In genomic region chr9:75683426-75684191, GRCm38 (mm10) we compare ENCODE assay signal across 9 mouse cellular contexts. TPM values are rescaled to one million over a fixed set of nuclear protein-coding genes. Genes with fewer than 3 reads are reported as not detected.
A peak's percentile ranks its signal among the peaks of the same experiment; 100 is the strongest.
DNase-seq lines count a peak whose midpoint lies in the region; ATAC-seq and TF ChIP-seq lines count a peak whose summit lies in the region.
"Had no signal": no experiment of that assay in that cellular context is flagged by ENCODE, and none has a peak within 500 bp of the region (broad histone marks: within the 10 kb centered on the region; RNA-seq: fewer than 3 reads in every experiment).

Gene Scg3, minus strand, starts transcription at chr9:75684056.

- TF ChIP-seq EP300 in heart, postnatal 0 days (IDR thresholded peaks at IDR 0.05; ENCODE audit: low read depth), result no peak

- WGBS in forebrain, embryonic 13.5 days, result 4% methylated on average over 37 of the region's 42 CpGs
- 9% methylated on average over 42 of the region's 42 CpGs for WGBS in heart, postnatal 0 days
- 12% methylated on average over 42 of the region's 42 CpGs for WGBS in liver, embryonic 12.5 days (ENCODE audit: insufficient replicate concordance)
- 6% methylated on average over 42 of the region's 42 CpGs for WGBS in neural tube, embryonic 13.5 days

- H3K27ac ChIP-seq in forebrain, embryonic 13.5 days, result peak within 1 kb of the TSS; percentile 91
- no peak within 1 kb of the TSS for H3K27ac ChIP-seq in heart, postnatal 0 days (ENCODE audit: low read depth)
- no peak within 1 kb of the TSS for H3K27ac ChIP-seq in liver, embryonic 12.5 days
- H3K27ac ChIP-seq in neural tube, embryonic 13.5 days (replicated peaks), result peak within 1 kb of the TSS; percentile 94

- no peaks in the 10 kb centered on the region for H3K9me3 ChIP-seq in forebrain, embryonic 13.5 days (replicated peaks)
- H3K9me3 ChIP-seq in heart, postnatal 0 days (replicated peaks; ENCODE audit: control insufficient read depth, low read length), result no peaks in the 10 kb centered on the region
- no peaks in the 10 kb centered on the region for H3K9me3 ChIP-seq in liver, embryonic 12.5 days (replicated peaks)
- no peaks in the 10 kb centered on the region for H3K9me3 ChIP-seq in neural tube, embryonic 13.5 days

- H3K27me3 ChIP-seq in forebrain, embryonic 13.5 days, result no peaks in the 10 kb centered on the region
- peaks cover 3% of the 10 kb centered on the region; the same call in 1 of the 2 replicates for H3K27me3 ChIP-seq in heart, postnatal 0 days (ENCODE audit: control insufficient read depth, insufficient read depth, low read length)
- H3K27me3 ChIP-seq in liver, embryonic 12.5 days (replicated peaks), result peaks cover 8% of the 10 kb centered on the region
- H3K27me3 ChIP-seq in neural tube, embryonic 13.5 days, result no peaks in the 10 kb centered on the region
- H3K27me3 ChIP-seq: CH12.LX had no signal

- no peak for TF ChIP-seq CTCF in heart, postnatal 0 days (IDR thresholded peaks at IDR 0.05; ENCODE audit: low read depth)

- DNase-seq in 3134 (ENCODE audit: extremely low read depth, insufficient read length, low spot score), result peak; percentile 11
- peak; percentile 9 for DNase-seq in c-Kit-positive CD71-negative TER-119-negative erythroid progenitor cells, embryonic 14.5 days (ENCODE audit: low read depth)
- peak; percentile 58 for DNase-seq in heart, postnatal 0 days (ENCODE audit: low spot score)
- DNase-seq in kidney, postnatal 25 days, result peak; percentile 69 to 73
- DNase-seq in thymus, postnatal 0 days (ENCODE audit: low spot score), result peak; percentile 67

- H3K4me2 ChIP-seq in forebrain, embryonic 13.5 days, result peak within 1 kb of the TSS; percentile 63
- H3K4me2 ChIP-seq in heart, postnatal 0 days (ENCODE audit: low read depth, low read length), result peak within 1 kb of the TSS; percentile 17
- peak within 1 kb of the TSS; percentile 31 for H3K4me2 ChIP-seq in liver, embryonic 12.5 days
- peak within 1 kb of the TSS; percentile 56 for H3K4me2 ChIP-seq in neural tube, embryonic 13.5 days

- peaks cover 4% of the 10 kb centered on the region; the same call in 1 of the 2 replicates for H3K36me3 ChIP-seq in forebrain, embryonic 13.5 days (ENCODE audit: poor library complexity, severe bottlenecking)
- H3K36me3 ChIP-seq in heart, postnatal 0 days (replicated peaks; ENCODE audit: control insufficient read depth, insufficient read depth, low read length), result no peaks in the 10 kb centered on the region
- H3K36me3 ChIP-seq in liver, embryonic 12.5 days, result no peaks in the 10 kb centered on the region
- peaks cover 23% of the 10 kb centered on the region for H3K36me3 ChIP-seq in neural tube, embryonic 13.5 days

- H3K9ac ChIP-seq in forebrain, embryonic 13.5 days, result peak within 1 kb of the TSS; percentile 80
- no peak within 1 kb of the TSS for H3K9ac ChIP-seq in heart, postnatal 0 days (replicated peaks; ENCODE audit: low read depth, low read length)
- no peak within 1 kb of the TSS for H3K9ac ChIP-seq in liver, embryonic 12.5 days
- peak within 1 kb of the TSS; percentile 89 for H3K9ac ChIP-seq in neural tube, embryonic 13.5 days

- ATAC-seq in forebrain, embryonic 13.5 days, result peak; percentile 100
- ATAC-seq in heart, postnatal 0 days (ENCODE audit: insufficient read depth, low read depth), result peak; percentile 75
- ATAC-seq in liver, embryonic 12.5 days, result no peak
- peak; percentile 100 for ATAC-seq in neural tube, embryonic 13.5 days (ENCODE audit: low read depth)

- peak within 1 kb of the TSS; percentile 73 for H3K4me3 ChIP-seq in forebrain, embryonic 13.5 days
- H3K4me3 ChIP-seq in heart, postnatal 0 days (ENCODE audit: low read depth, low read length), result no peak within 1 kb of the TSS
- H3K4me3 ChIP-seq in liver, embryonic 12.5 days, result no peak within 1 kb of the TSS
- H3K4me3 ChIP-seq in neural tube, embryonic 13.5 days, result peak within 1 kb of the TSS; percentile 75

- peaks cover 18% of the 10 kb centered on the region for H3K4me1 ChIP-seq in forebrain, embryonic 13.5 days
- 0 out of 2 replicates have a peak, but pooled peaks cover 3% of the 10 kb centered on the region for H3K4me1 ChIP-seq in heart, postnatal 0 days (ENCODE audit: control insufficient read depth, insufficient read depth)
- H3K4me1 ChIP-seq in liver, embryonic 12.5 days, result no peaks in the 10 kb centered on the region; the same call in 1 of the 2 replicates
- H3K4me1 ChIP-seq in neural tube, embryonic 13.5 days (replicated peaks), result peaks cover 29% of the 10 kb centered on the region

RNA-seq across cellular contexts. Expression of gene Scg3, which starts in this region (rescaled TPM):
- 89.4 and 106 TPM in 2 replicates for polyA plus RNA-seq in forebrain, embryonic 13.5 days (2015; fragmentation: Nextera tagmentation; extraction: Ambion mirVana)
- total RNA-seq in heart, postnatal 0 days (2014; rRNA removed; ENCODE audit: low replicate concordance), result not detected in 2 replicates
- 0.19 and 0.36 TPM in 2 replicates for polyA plus RNA-seq in heart, postnatal 0 days (2015; fragmentation: Nextera tagmentation; extraction: Ambion mirVana)
- 0.30 TPM in 1 of 2 replicates, not detected in the other for polyA plus RNA-seq in liver, embryonic 12.5 days (2016; fragmentation: Nextera tagmentation; extraction: Ambion mirVana)
- 132 and 137 TPM in 2 replicates for polyA plus RNA-seq in neural tube, embryonic 13.5 days (2015; fragmentation: Nextera tagmentation; extraction: Ambion mirVana)
- 0.27 and 0.30 TPM in 2 replicates for polyA plus RNA-seq in thymus, postnatal 0 days (2015; fragmentation: Nextera tagmentation; extraction: Ambion mirVana)
- total RNA-seq: CH12.LX had no signal

Comparison
In these comparisons a context has a peak if more than half of its experiments do, and no peak if none do; other contexts are left out.
1. RNA of gene Scg3 (polyA plus RNA-seq): 132 to 137 TPM in neural tube, embryonic 13.5 days and 89.4 to 106 TPM in forebrain, embryonic 13.5 days; 0.19 to 0.36 TPM in heart, postnatal 0 days, 0.30 TPM in liver, embryonic 12.5 days and 0.27 to 0.30 TPM in thymus, postnatal 0 days; every median in the first group is over 10 times any median in the second.
2. Peak in DNase-seq, ATAC-seq and H3K4me2 ChIP-seq in heart, postnatal 0 days; RNA of the gene not detected or under 1 TPM.
3. Peak in DNase-seq in thymus, postnatal 0 days; RNA of the gene not detected or under 1 TPM.
4. DNase-seq: peak in every context shown above with its lines; median percentile 71 in kidney, postnatal 25 days; 67 in thymus, postnatal 0 days; 58 in heart, postnatal 0 days; 11 in 3134; 9 in c-Kit-positive CD71-negative TER-119-negative erythroid progenitor cells, embryonic 14.5 days.
5. H3K27ac ChIP-seq: peak in forebrain, embryonic 13.5 days (single experiment) and neural tube, embryonic 13.5 days (single experiment); none in heart, postnatal 0 days (single experiment) and liver, embryonic 12.5 days (single experiment).
6. H3K4me3 ChIP-seq: peak in forebrain, embryonic 13.5 days (single experiment) and neural tube, embryonic 13.5 days (single experiment); none in heart, postnatal 0 days (single experiment) and liver, embryonic 12.5 days (single experiment).
7. H3K9ac ChIP-seq: peak in forebrain, embryonic 13.5 days (single experiment) and neural tube, embryonic 13.5 days (single experiment); none in heart, postnatal 0 days (single experiment) and liver, embryonic 12.5 days (single experiment).
8. Peak in every context shown above with its lines, with median percentiles within 50 percentile points of each other: H3K4me2 ChIP-seq.